Mouse (Mus musculus): ENCODE measurements around the gene Opn1sw. TPM values are rescaled to one million over a fixed set of nuclear protein-coding genes. Genes with fewer than 3 reads are reported as not detected.

Opn1sw gene
- polyA plus RNA-seq, 1 experiment from 2014 or later, result 0.69 TPM

DNA sequence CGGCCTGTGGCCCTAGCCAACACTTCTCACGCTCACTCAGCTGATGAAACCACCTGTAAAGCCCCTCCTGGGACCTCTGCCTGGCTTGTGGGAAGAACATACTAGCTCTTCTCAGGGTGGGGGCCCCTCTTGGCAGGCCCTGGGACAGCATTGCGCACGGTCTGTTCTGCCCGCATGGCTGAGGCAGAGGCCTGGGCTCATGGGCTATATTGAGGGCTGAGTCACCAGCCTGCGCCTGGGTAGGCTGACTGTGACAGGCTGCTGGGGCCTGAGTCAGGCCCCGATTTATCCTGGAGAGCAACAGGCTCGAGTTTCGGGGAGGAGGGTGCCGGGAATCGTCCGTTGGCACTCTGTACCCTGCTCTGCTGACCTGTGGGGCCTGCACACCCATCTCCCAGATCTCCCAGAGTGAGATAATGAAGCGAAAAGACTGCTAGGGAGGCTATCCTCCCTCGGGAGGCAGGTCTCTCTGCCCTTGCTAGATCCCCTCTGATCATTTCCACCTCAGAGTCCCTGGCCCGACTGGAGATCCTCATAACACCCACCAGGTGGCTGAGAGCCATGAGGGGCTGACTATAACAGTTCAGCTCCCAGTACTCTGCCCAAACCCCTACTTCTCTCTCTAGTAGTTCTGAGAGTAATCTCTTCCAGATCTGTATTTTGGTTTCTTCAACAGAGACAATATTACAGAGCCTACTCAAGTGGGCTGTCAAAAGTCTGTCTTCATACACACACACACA, 42.6 kb upstream of the Opn1sw start:
- H3K9me3 ChIP-seq (replicated peaks), result no peaks in the 10 kb centered on the region
- H3K4me2 ChIP-seq, result peak overlapping the region; percentile 86
- peak overlapping the region; percentile 60 for H3K9ac ChIP-seq
- ATAC-seq (ENCODE audit: insufficient number of reproducible peaks, low FRiP score), result no peak
- H3K4me1 ChIP-seq (replicated peaks), result peaks cover 42% of the 10 kb centered on the region
- peak overlapping the region; percentile 97 for H3K27ac ChIP-seq (ENCODE audit: poor library complexity, severe bottlenecking)
- WGBS, result 25% methylated on average over 15 of the region's 15 CpGs
- H3K4me3 ChIP-seq, result no peak overlapping the region
- H3K27me3 ChIP-seq (replicated peaks), result no peaks in the 10 kb centered on the region
- no peaks in the 10 kb centered on the region for H3K36me3 ChIP-seq

DNA sequence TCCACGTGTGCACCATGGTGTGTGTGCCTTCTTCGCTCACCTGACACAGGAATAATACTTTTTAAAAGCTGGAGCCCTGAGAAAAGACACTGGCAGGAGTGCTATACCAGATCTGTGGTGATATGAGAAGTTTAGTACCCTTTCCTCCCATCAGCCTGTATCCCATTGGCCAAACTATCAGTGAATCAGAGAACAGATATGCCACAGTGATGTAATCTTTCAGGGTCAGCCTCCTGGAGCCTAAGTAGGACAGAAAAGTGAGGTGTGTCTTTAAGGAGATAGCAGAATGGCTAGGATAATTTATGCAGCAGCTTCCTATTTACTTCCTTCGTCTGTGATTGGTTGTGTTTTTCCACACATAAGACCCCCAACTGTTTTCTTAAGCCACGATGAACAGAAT, 39.9 kb upstream of the Opn1sw start:
- WGBS, result 66% methylated on average over 4 of the region's 4 CpGs
- Histone ChIP-seq H3K4me3 (no peak overlapping the region), H3K4me1 (replicated peaks) (peaks cover 32% of the 10 kb centered on the region), H3K9me3 (replicated peaks) (no peaks in the 10 kb centered on the region), H3K36me3 (no peaks in the 10 kb centered on the region), H3K27ac (ENCODE audit: poor library complexity, severe bottlenecking) (no peak overlapping the region), H3K27me3 (replicated peaks) (no peaks in the 10 kb centered on the region), H3K9ac (no peak overlapping the region), H3K4me2 (no peak overlapping the region)
- no peak for ATAC-seq (ENCODE audit: insufficient number of reproducible peaks, low FRiP score)

DNA sequence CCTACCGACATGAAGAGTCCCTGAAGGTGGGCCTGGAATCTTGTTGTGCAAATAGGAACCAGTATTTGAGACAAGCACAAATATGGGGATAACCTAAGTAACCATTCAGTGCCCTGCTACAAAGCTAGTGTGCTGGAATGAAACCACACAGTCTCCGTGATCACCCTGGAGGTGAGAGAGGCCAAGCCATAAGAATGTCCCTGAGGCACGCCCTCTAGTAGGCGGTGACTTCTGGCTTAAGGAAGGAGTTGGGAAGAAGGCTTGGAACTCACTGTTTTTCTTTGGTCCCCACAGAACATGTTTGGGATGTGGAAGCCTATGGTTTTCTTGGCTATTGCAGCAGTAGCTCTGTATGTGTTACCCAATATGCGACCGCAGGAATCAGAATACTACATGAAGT, 38.1 kb upstream of the Opn1sw start:
- Histone ChIP-seq H3K4me2 (no peak overlapping the region), H3K36me3 (no peaks in the 10 kb centered on the region), H3K27me3 (replicated peaks) (no peaks in the 10 kb centered on the region), H3K9me3 (replicated peaks) (no peaks in the 10 kb centered on the region), H3K9ac (no peak overlapping the region), H3K4me3 (no peak overlapping the region), H3K27ac (ENCODE audit: poor library complexity, severe bottlenecking) (no peak overlapping the region), H3K4me1 (replicated peaks) (peaks cover 16% of the 10 kb centered on the region)
- no peak for ATAC-seq (ENCODE audit: insufficient number of reproducible peaks, low FRiP score)
- 70% methylated on average over 6 of the region's 6 CpGs for WGBS

DNA sequence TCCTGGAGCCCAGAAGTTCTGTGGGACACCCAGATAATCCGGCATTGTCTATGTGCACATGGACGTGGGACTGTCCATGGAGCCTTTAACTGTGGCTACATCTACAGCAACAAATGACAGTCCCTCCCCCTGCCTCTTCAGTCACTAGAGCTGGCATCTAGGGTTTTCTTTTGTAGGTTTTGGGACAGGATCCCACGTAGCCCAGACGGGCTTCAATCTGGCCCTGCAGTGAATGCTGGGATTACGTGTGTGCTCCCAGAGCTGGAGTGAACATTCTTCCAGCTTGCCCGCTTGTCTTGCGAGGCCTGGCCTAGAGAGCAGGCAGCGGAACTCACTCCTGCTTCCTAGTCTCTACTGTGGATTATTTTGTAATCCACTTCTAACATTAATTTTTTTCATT, 36.9 kb upstream of the Opn1sw start:
- H3K4me2 ChIP-seq, result no peak overlapping the region
- no peak for ATAC-seq (ENCODE audit: insufficient number of reproducible peaks, low FRiP score)

DNA sequence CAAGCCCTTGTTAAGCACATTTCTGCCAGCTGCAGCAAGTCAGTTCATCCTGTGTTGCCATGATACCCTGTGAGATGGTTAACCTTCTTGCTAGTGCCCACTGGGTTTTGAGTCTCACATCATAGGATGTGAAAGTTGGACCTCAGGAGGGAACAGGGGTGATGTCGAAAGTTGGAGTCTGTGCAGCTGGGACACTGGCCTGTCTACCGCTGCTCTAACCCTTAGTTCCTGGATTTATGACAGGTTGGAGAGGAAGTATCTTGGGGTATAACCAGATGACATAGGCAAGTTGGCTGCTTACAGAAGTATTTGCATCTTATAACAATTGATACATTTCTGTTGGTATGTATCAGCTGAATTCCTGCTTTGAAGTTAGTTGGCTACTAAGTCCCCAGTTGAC, 32.3 kb upstream of the Opn1sw start:
- H3K27ac ChIP-seq (ENCODE audit: poor library complexity, severe bottlenecking), result no peak overlapping the region
- no peak overlapping the region for H3K4me2 ChIP-seq
- WGBS, result 90% methylated on average over 2 of the region's 2 CpGs
- peaks cover 25% of the 10 kb centered on the region for H3K36me3 ChIP-seq
- no peak for ATAC-seq (ENCODE audit: insufficient number of reproducible peaks, low FRiP score)
- no peaks in the 10 kb centered on the region; the same call in 1 of the 2 replicates for H3K4me1 ChIP-seq (replicated peaks)
- no peak overlapping the region for H3K9ac ChIP-seq
- H3K9me3 ChIP-seq (replicated peaks), result no peaks in the 10 kb centered on the region
- no peaks in the 10 kb centered on the region for H3K27me3 ChIP-seq (replicated peaks)
- no peak overlapping the region for H3K4me3 ChIP-seq

More for the DNA sequence above, 36.9 kb upstream of the Opn1sw start:
- Histone ChIP-seq H3K4me3 (no peak overlapping the region), H3K27ac (ENCODE audit: poor library complexity, severe bottlenecking) (no peak overlapping the region), H3K36me3 (0 out of 2 replicates have a peak, but pooled peaks cover 1% of the 10 kb centered on the region), H3K9ac (no peak overlapping the region), H3K27me3 (replicated peaks) (no peaks in the 10 kb centered on the region), H3K4me1 (replicated peaks) (peaks cover 4% of the 10 kb centered on the region), H3K9me3 (replicated peaks) (no peaks in the 10 kb centered on the region)
- WGBS, result 84% methylated on average over 8 of the region's 8 CpGs

DNA sequence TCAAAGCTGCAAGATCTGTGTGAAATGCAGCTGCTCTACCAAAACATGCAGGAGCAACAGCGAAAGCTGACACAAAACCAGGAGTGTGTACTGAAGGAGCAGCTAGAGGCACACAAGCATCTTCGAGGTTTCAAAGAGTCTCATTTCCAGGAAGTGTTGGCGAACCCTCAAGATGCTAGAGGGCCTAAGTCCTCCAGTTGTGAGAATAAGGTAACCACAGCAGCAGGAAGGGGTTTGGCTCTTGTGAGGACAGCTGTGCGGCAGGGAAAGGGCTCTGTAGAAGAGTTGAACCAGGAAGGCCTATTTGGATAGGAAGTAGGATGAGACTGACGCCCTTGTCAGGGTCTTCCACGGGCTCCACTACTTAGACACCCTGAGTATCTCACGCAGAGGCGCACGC, 27.2 kb upstream of the Opn1sw start:
- no peaks in the 10 kb centered on the region for H3K27me3 ChIP-seq (replicated peaks)
- H3K4me3 ChIP-seq, result no peak overlapping the region
- 76% methylated on average over 9 of the region's 9 CpGs for WGBS
- H3K4me2 ChIP-seq, result no peak overlapping the region
- H3K27ac ChIP-seq (ENCODE audit: poor library complexity, severe bottlenecking), result no peak overlapping the region
- no peak overlapping the region for H3K9ac ChIP-seq
- no peak for ATAC-seq (ENCODE audit: insufficient number of reproducible peaks, low FRiP score)
- H3K4me1 ChIP-seq (replicated peaks), result no peaks in the 10 kb centered on the region; the same call in 1 of the 2 replicates
- peaks cover 59% of the 10 kb centered on the region for H3K36me3 ChIP-seq
- H3K9me3 ChIP-seq (replicated peaks), result no peaks in the 10 kb centered on the region

DNA sequence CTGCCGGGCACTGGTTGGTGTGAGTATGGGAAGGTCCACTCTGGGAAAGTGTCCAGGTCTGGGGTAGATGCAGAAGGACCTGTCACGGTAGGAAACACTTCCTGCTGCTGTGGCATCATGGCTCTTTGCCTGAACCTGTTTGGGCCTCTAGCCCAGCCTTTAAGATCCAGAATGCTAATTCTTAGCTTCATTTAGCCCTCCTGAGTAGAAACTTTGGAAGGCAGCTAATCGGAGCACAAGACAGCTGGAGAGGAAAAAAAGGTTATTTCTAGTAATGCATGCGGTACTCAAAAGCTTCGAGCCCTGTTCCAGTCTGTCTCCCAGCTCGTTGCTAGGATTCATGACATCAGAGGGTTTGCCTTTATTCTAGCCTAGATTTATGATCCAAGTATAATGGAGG, 18.1 kb upstream of the Opn1sw start:
- Histone ChIP-seq H3K9me3 (replicated peaks) (no peaks in the 10 kb centered on the region), H3K36me3 (peaks cover 53% of the 10 kb centered on the region), H3K4me3 (no peak overlapping the region), H3K27me3 (replicated peaks) (peaks cover 21% of the 10 kb centered on the region), H3K4me1 (replicated peaks) (peaks cover 5% of the 10 kb centered on the region; the same call in 1 of the 2 replicates), H3K27ac (ENCODE audit: poor library complexity, severe bottlenecking) (no peak overlapping the region), H3K4me2 (no peak overlapping the region), H3K9ac (no peak overlapping the region)
- 82% methylated on average over 6 of the region's 6 CpGs for WGBS
- no peak for ATAC-seq (ENCODE audit: insufficient number of reproducible peaks, low FRiP score)

DNA sequence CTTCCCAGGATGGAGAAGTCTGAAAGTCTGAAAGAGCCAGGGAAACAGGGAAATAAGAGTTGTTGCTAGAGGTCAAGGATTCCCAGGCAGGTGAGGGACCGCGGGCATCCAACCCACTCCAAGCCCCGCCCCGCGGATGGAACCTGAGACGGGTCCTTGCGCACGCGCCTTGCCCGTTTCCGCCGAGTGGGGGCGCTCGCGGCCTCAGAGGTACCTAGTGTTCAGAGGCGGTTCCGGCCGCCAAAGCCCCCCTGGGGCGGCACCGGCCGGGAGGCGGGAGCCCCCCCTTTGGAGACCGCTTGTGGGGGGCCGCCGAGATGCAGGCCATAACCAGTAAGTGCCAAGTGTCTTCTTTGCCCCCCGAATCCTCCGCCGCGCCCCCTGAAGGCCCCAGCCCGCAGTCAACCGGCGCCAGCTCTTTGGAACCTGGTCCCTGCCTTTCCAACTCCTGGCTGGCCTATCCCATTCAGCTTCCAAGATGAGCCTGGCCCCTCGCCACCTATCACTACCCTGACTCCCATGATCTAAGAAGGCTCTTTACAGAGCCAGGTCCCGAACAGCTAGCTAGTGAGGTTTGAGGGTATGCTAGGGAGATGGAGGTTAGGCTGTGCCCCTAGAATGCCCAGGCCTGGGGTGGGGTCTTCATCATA, 14.6 kb upstream of the Opn1sw start:
- 8% methylated on average over 34 of the region's 34 CpGs for WGBS
- no peak overlapping the region for H3K9ac ChIP-seq
- ATAC-seq (ENCODE audit: insufficient number of reproducible peaks, low FRiP score), result no peak
- peaks cover 41% of the 10 kb centered on the region for H3K27me3 ChIP-seq (replicated peaks)
- H3K4me3 ChIP-seq, result peak overlapping the region; percentile 18
- H3K27ac ChIP-seq (ENCODE audit: poor library complexity, severe bottlenecking), result no peak overlapping the region
- no peaks in the 10 kb centered on the region for H3K9me3 ChIP-seq (replicated peaks)
- H3K4me2 ChIP-seq, result peak overlapping the region; percentile 53
- peaks cover 37% of the 10 kb centered on the region for H3K36me3 ChIP-seq
- H3K4me1 ChIP-seq (replicated peaks), result peaks cover 6% of the 10 kb centered on the region; the same call in 1 of the 2 replicates

DNA sequence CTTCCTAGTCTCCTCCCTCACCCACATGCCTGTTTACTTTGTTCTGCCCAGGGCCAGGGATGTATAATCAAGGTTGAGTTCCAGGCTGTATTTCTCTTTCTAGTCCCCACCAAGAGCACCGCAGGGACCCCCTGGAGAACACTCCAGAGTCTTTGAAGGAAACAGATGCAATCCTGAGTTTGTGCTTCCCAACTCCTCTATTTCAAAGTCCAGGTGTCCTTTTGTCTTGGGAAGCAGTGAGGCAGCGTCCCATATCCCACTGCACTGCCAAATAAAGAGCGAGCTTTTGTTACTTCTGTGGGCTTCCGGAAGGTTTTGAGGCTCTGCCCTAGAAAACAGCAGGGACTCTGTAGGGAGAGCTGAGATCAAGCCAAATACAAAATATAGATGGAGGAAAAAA, 11.6 kb upstream of the Opn1sw start:
- Histone ChIP-seq H3K27me3 (replicated peaks) (peaks cover 41% of the 10 kb centered on the region), H3K4me2 (no peak overlapping the region), H3K27ac (ENCODE audit: poor library complexity, severe bottlenecking) (no peak overlapping the region), H3K4me1 (replicated peaks) (peaks cover 30% of the 10 kb centered on the region), H3K9me3 (replicated peaks) (no peaks in the 10 kb centered on the region), H3K9ac (no peak overlapping the region), H3K4me3 (no peak overlapping the region), H3K36me3 (peaks cover 18% of the 10 kb centered on the region)
- WGBS, result 85% methylated on average over 4 of the region's 4 CpGs
- ATAC-seq (ENCODE audit: insufficient number of reproducible peaks, low FRiP score), result no peak

DNA sequence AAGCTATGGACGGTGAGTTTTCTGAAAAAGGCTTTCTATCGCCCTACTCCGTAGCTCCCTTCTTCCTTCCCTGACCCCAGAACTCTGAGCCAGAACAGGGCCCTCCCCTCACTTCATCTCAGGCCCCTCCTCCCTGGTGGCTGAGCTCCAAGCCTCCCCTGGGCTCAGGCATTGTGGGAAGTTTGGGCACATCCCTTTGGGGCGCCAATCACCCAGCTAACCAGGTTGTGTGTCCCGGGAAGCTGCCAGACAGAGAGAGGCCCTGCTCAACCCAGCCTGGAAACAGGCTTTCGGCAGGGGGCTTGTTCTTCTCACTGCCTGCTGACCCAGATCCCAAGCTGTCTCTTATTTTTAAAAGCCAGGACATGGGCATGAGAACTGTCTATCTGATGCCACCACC, 9.3 kb upstream of the Opn1sw start:
- 11% methylated on average over 6 of the region's 6 CpGs for WGBS
- peak overlapping the region; percentile 89 for H3K9ac ChIP-seq
- H3K27ac ChIP-seq (ENCODE audit: poor library complexity, severe bottlenecking), result peak overlapping the region; percentile 71; the same call in 1 of the 2 replicates
- peaks cover 18% of the 10 kb centered on the region for H3K36me3 ChIP-seq
- peak; percentile 47; the same call in 1 of the 2 replicates for ATAC-seq (ENCODE audit: insufficient number of reproducible peaks, low FRiP score)
- no peaks in the 10 kb centered on the region for H3K9me3 ChIP-seq (replicated peaks)
- H3K4me1 ChIP-seq (replicated peaks), result peaks cover 28% of the 10 kb centered on the region
- H3K4me2 ChIP-seq, result peak overlapping the region; percentile 83
- H3K27me3 ChIP-seq (replicated peaks), result peaks cover 39% of the 10 kb centered on the region
- H3K4me3 ChIP-seq, result peak overlapping the region; percentile 85

DNA sequence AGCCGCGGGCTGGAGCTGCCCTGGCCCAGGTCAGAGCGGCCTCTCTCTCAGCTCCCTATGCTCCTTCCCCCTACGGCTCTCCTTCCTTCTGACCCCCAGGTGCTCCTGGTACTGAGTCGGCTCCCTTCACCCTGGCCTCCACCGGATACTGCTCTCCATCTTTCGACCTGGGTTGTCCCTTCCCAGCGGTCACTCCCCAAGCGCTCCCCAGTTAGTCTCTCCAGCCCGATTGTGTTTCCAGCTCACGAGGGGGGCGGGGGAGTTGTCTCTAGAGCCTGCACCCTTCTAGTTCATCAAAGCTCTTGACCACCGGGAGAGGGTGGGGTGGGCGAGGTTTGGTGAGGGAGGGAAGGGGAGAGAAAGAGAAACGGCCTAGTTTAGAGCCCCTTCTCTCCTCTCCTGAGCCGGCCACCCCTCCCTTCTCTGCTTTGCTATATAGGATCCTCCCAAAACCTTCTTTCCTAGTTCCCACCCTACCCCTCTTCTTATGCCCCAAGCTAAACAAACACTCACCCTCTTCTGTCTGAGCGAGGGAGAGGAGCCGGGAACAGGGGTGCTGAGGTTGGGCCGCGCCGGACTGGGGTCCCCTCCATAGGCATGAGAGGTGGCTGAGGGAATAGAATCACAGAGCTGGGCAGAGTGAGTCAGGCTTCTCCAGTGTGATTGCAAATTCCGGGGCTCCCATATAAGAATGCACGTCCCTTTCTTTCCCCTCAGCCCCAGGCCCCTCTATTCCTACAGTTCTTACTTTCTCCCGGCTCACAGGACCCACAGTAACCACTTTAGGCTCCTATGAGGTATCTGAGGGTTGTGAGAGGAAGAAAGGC, 8.7 kb upstream of the Opn1sw start:
- Histone ChIP-seq H3K27ac (ENCODE audit: poor library complexity, severe bottlenecking) (peak overlapping the region; percentile 71), H3K4me3 (peak overlapping the region; percentile 85), H3K4me1 (replicated peaks) (peaks cover 27% of the 10 kb centered on the region), H3K4me2 (peak overlapping the region; percentile 83), H3K36me3 (peaks cover 18% of the 10 kb centered on the region), H3K9me3 (replicated peaks) (no peaks in the 10 kb centered on the region), H3K27me3 (replicated peaks) (peaks cover 34% of the 10 kb centered on the region), H3K9ac (peak overlapping the region; percentile 89)
- 2% methylated on average over 23 of the region's 24 CpGs for WGBS
- peak; percentile 57 for ATAC-seq (ENCODE audit: insufficient number of reproducible peaks, low FRiP score)
